Mouse (Mus musculus) myocyte (in vitro differentiated cells): ENCODE data around the gene Cenpt.

ENCODE experiments used
- CEBPB ChIP-seq: IDR thresholded peaks from 2 replicates; pipeline ENCODE4 v1.6.1; 2011; ENCODE audit warnings: mild to moderate bottlenecking, moderate library complexity; ENCODE audit not compliant: poor library complexity, insufficient read depth, severe bottlenecking
- E2F4 ChIP-seq: IDR thresholded peaks from one replicate; pipeline ENCODE4 v1.6.1; 2011; ENCODE audit warnings: mild to moderate bottlenecking, control low read depth, moderate library complexity; ENCODE audit not compliant: insufficient read depth
- MAX ChIP-seq: IDR thresholded peaks from one replicate; pipeline ENCODE4 v1.6.1; 2011; ENCODE audit warnings: low read depth, mild to moderate bottlenecking, control low read depth
- MYOD1 ChIP-seq, 3 experiments: IDR thresholded peaks; one replicate each; pipeline ENCODE4 v1.6.1; 2011; ENCODE audit warnings: control low read depth in 2 of 3, low read depth in 2 of 3, mild to moderate bottlenecking in 2 of 3, moderate library complexity in 1 of 3; ENCODE audit not compliant: insufficient read length in 2 of 3, control insufficient read depth in 1 of 3
- POLR2A ChIP-seq: IDR thresholded peaks from one replicate; pipeline ENCODE4 v1.6.1; 2011; ENCODE audit warnings: low read depth, mild to moderate bottlenecking, control low read depth, moderate library complexity; ENCODE audit not compliant: insufficient read length
- POLR2AphosphoS2 ChIP-seq: IDR thresholded peaks from one replicate; pipeline ENCODE4 v1.6.1; 2011; ENCODE audit warnings: low read depth, control low read depth; ENCODE audit not compliant: insufficient read length
- REST ChIP-seq: IDR thresholded peaks from one replicate; pipeline ENCODE4 v1.6.1; 2011; ENCODE audit warnings: mild to moderate bottlenecking, control low read depth, moderate library complexity; ENCODE audit not compliant: insufficient read depth, insufficient read length
- TCF12 ChIP-seq: IDR thresholded peaks from one replicate; pipeline ENCODE4 v1.6.1; 2011; ENCODE audit warnings: mild to moderate bottlenecking, control low read depth; ENCODE audit not compliant: poor library complexity, insufficient read depth, severe bottlenecking
- TCF3 ChIP-seq: IDR thresholded peaks from one replicate; pipeline ENCODE4 v1.6.1; 2011; ENCODE audit warnings: low read depth, control low read depth; ENCODE audit not compliant: insufficient read length
- USF1 ChIP-seq: IDR thresholded peaks from one replicate; pipeline ENCODE4 v1.6.1; 2011; ENCODE audit warnings: low read depth, mild to moderate bottlenecking, control low read depth, moderate library complexity

- no peak for TF ChIP-seq POLR2AphosphoS2
- no peak for TF ChIP-seq POLR2A
- no peak for TF ChIP-seq MAX
- no peak for TF ChIP-seq USF1
- TF ChIP-seq TCF12, result no peak
- no peak for TF ChIP-seq TCF3
- no peak for TF ChIP-seq E2F4
- no peak for TF ChIP-seq REST
- no peak for TF ChIP-seq MYOD1 (IDR thresholded peaks at IDR 0.05; ENCODE audit: control insufficient read depth in 1 of 3, insufficient read length in 2 of 3, low read depth in 2 of 3)
- TF ChIP-seq CEBPB, result no peak
Observed at GRCm38 (mm10) chr8:105819659-105820058, 33.4 kb downstream of the Cenpt start.
